Comparison of ENCODE assay signal across 24 mouse cellular contexts in genomic region chr7:127453056-127453455, GRCm38 (mm10).
"Had no signal": no experiment of that assay in that cellular context is flagged by ENCODE, and none has a peak within 500 bp of the region (broad histone marks: within the 10 kb centered on the region; RNA-seq: fewer than 3 reads in every experiment).

No protein-coding gene starts in this region.

- H3K4me2 ChIP-seq: heart, embryonic 13.5 days; heart, embryonic 15.5 days; hindbrain, embryonic 12.5 days; limb, embryonic 15.5 days had no signal

- H3K27ac ChIP-seq: heart, adult 2 months; heart, embryonic 13.5 days; heart, embryonic 15.5 days; hindbrain, embryonic 12.5 days; hindbrain, embryonic 15.5 days; hindbrain, postnatal 0 days; kidney, embryonic 15.5 days; kidney, postnatal 0 days; limb, embryonic 13.5 days; limb, embryonic 15.5 days had no signal

- H3K9ac ChIP-seq: heart, embryonic 13.5 days; heart, embryonic 15.5 days; hindbrain, embryonic 12.5 days; hindbrain, embryonic 15.5 days; kidney, embryonic 15.5 days; limb, embryonic 15.5 days had no signal

- ATAC-seq: forebrain, embryonic 16.5 days; hindbrain, postnatal 0 days; intestine, embryonic 16.5 days had no signal

- H3K27me3 ChIP-seq: heart, embryonic 13.5 days; heart, embryonic 15.5 days; hindbrain, embryonic 12.5 days; hindbrain, embryonic 15.5 days; kidney, embryonic 15.5 days; limb, embryonic 13.5 days; limb, embryonic 15.5 days had no signal

- H3K9me3 ChIP-seq: heart, embryonic 13.5 days; heart, embryonic 15.5 days; hindbrain, embryonic 12.5 days; hindbrain, embryonic 15.5 days; limb, embryonic 15.5 days had no signal

- DNase-seq: gastrocnemius, postnatal 14 days; gastrocnemius, postnatal 36 days; heart, adult 2 months; heart, postnatal 14 days; heart, postnatal 36 days; kidney, adult 11 months; kidney, adult 2 months; kidney, adult 9 months; kidney, postnatal 14 days; kidney, postnatal 36 days; layer of hippocampus, adult 9-11 months; layer of hippocampus, postnatal 36 days; left cerebral cortex, postnatal 4 days had no signal

- H3K4me3 ChIP-seq: heart, adult 2 months; heart, embryonic 13.5 days; heart, embryonic 15.5 days; hindbrain, embryonic 12.5 days; hindbrain, embryonic 15.5 days; kidney, embryonic 15.5 days; limb, embryonic 13.5 days; limb, embryonic 15.5 days had no signal
